In the genomic region with DNA sequence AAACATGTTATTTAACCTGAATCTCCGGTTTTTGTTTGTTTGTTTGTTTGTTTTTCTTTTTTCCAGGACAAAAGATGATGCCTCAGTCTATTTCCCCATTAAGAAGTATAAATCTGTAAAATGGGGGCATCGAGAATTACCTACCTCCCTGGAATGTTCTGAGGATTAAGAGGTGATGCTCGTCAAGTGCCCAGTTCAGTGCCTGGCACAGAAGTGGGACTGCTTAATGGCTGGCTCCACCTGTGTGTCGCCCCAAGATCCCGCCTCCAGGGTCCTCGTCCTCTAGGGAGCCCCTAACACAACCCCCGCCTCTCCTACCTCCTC, we compare ENCODE assay signal across 8 mouse cellular contexts. TPM values are rescaled to one million over a fixed set of nuclear protein-coding genes. Genes with fewer than 3 reads are reported as not detected.
DNase-seq lines count a peak whose midpoint lies in the region; ATAC-seq and TF ChIP-seq lines count a peak whose summit lies in the region.

No protein-coding gene starts in this region.

- H3K9me3 ChIP-seq in embryonic facial prominence, embryonic 15.5 days (replicated peaks) = no peaks in the 10 kb centered on the region
- H3K9me3 ChIP-seq in intestine, postnatal 0 days (ENCODE audit: control insufficient read depth) = no peaks in the 10 kb centered on the region
- no peaks in the 10 kb centered on the region for H3K9me3 ChIP-seq in neural tube, embryonic 13.5 days

- no peak for ATAC-seq in embryonic facial prominence, embryonic 15.5 days (ENCODE audit: insufficient number of reproducible peaks, low FRiP score, low TSS enrichment, low read depth)
- no peak for ATAC-seq in intestine, postnatal 0 days
- no peak for ATAC-seq in neural tube, embryonic 13.5 days (ENCODE audit: low read depth)

- WGBS in lung, adult 2 months = 5% methylated on average over 7 of the region's 7 CpGs
- WGBS in embryonic facial prominence, embryonic 15.5 days = 11% methylated on average over 7 of the region's 7 CpGs
- 5% methylated on average over 7 of the region's 7 CpGs for WGBS in intestine, postnatal 0 days
- WGBS in neural tube, embryonic 13.5 days = 12% methylated on average over 7 of the region's 7 CpGs

- peak overlapping the region; percentile 77 for H3K9ac ChIP-seq in embryonic facial prominence, embryonic 15.5 days
- peak overlapping the region; percentile 93 for H3K9ac ChIP-seq in intestine, postnatal 0 days (ENCODE audit: low read depth, low read length)
- peak overlapping the region; percentile 92 for H3K9ac ChIP-seq in neural tube, embryonic 13.5 days

- peak overlapping the region; percentile 93 for H3K27ac ChIP-seq in embryonic facial prominence, embryonic 15.5 days (replicated peaks)
- H3K27ac ChIP-seq in intestine, postnatal 0 days (ENCODE audit: low read depth, low read length) = peak overlapping the region; percentile 90
- peak overlapping the region; percentile 93 for H3K27ac ChIP-seq in neural tube, embryonic 13.5 days (replicated peaks)

- H3K4me2 ChIP-seq in embryonic facial prominence, embryonic 15.5 days (replicated peaks) = peak overlapping the region; percentile 78
- peak overlapping the region; percentile 84 for H3K4me2 ChIP-seq in intestine, postnatal 0 days (replicated peaks; ENCODE audit: low read depth)
- H3K4me2 ChIP-seq in neural tube, embryonic 13.5 days = peak overlapping the region; percentile 89

- peak; percentile 25; the same call in 1 of the 2 replicates for TF ChIP-seq POLR2A in lung, adult 2 months (IDR thresholded peaks at IDR 0.05; ENCODE audit: borderline replicate concordance, extremely low read depth, low read depth, low read length)

- intact Hi-C loops in left cerebral cortex, postnatal 14 days (cut with DNase I) = loop anchor here (5.0 kb wide), 1 partner anchor 35 kb away; a partner anchor contains a TSS

- no peak for TF ChIP-seq CTCF in lung, adult 2 months (IDR thresholded peaks at IDR 0.05; ENCODE audit: insufficient read depth, low read length)
- no peak; the same call in 1 of the 2 replicates for TF ChIP-seq CTCF in intestine, postnatal 0 days (IDR thresholded peaks at IDR 0.05; ENCODE audit: low read depth)

- peaks cover 54% of the 10 kb centered on the region for H3K36me3 ChIP-seq in embryonic facial prominence, embryonic 15.5 days
- peaks cover 55% of the 10 kb centered on the region for H3K36me3 ChIP-seq in intestine, postnatal 0 days (ENCODE audit: control insufficient read depth, insufficient read depth)
- peaks cover 60% of the 10 kb centered on the region for H3K36me3 ChIP-seq in neural tube, embryonic 13.5 days

- H3K27me3 ChIP-seq in embryonic facial prominence, embryonic 15.5 days = no peaks in the 10 kb centered on the region
- H3K27me3 ChIP-seq in intestine, postnatal 0 days (replicated peaks; ENCODE audit: control insufficient read depth, insufficient read depth, low read length) = no peaks in the 10 kb centered on the region
- no peaks in the 10 kb centered on the region for H3K27me3 ChIP-seq in neural tube, embryonic 13.5 days

- peak overlapping the region; percentile 89 for H3K4me3 ChIP-seq in lung, adult 2 months (replicated peaks; ENCODE audit: extremely low read depth, low read depth, low read length)
- H3K4me3 ChIP-seq in embryonic facial prominence, embryonic 15.5 days (replicated peaks) = peak overlapping the region; percentile 76
- H3K4me3 ChIP-seq in intestine, postnatal 0 days (ENCODE audit: low read depth, low read length) = peak overlapping the region; percentile 99
- H3K4me3 ChIP-seq in neural tube, embryonic 13.5 days = peak overlapping the region; percentile 81

- no peak for DNase-seq in lung, adult 2 months
- DNase-seq in lung, postnatal 10 days = no peak
- DNase-seq in ovary, postnatal 14 days (ENCODE audit: low spot score) = no peak
- no peak for DNase-seq in left cerebral cortex, postnatal 14 days (ENCODE audit: low spot score in 2 of 2)
- no peak for DNase-seq in frontal cortex, postnatal 36 days (ENCODE audit: low spot score in 2 of 2)

- peaks cover 9% of the 10 kb centered on the region for H3K4me1 ChIP-seq in lung, adult 2 months (ENCODE audit: control insufficient read depth, insufficient read depth, low read length)
- peaks cover 23% of the 10 kb centered on the region for H3K4me1 ChIP-seq in embryonic facial prominence, embryonic 15.5 days
- H3K4me1 ChIP-seq in intestine, postnatal 0 days (replicated peaks; ENCODE audit: control insufficient read depth, insufficient read depth, low read length) = no peaks in the 10 kb centered on the region
- peaks cover 27% of the 10 kb centered on the region for H3K4me1 ChIP-seq in neural tube, embryonic 13.5 days (replicated peaks)

RNA-seq across cellular contexts. Expression of a gene that starts 0.5 kb away (rescaled TPM):
- 25.7 and 26.9 TPM in 2 replicates for polyA plus RNA-seq in lung, adult 2 months (2012; rRNA removed)
- 51.0 and 54.2 TPM in 2 replicates for polyA plus RNA-seq in embryonic facial prominence, embryonic 15.5 days (2015; fragmentation: Nextera tagmentation; extraction: Ambion mirVana)
- 19.7 and 23.5 TPM in 2 replicates for polyA plus RNA-seq in intestine, postnatal 0 days (2015; fragmentation: Nextera tagmentation; extraction: Ambion mirVana)
- 63.8 and 64.5 TPM in 2 replicates for polyA plus RNA-seq in neural tube, embryonic 13.5 days (2015; fragmentation: Nextera tagmentation; extraction: Ambion mirVana)
- 10 to 100 TPM; 48.6 to 56.8 TPM for total RNA-seq in left cerebral cortex, postnatal 14 days (2021)

RNA-seq across cellular contexts. Expression of a gene that starts 0.8 kb away (rescaled TPM):
- 62.3 and 67.0 TPM in 2 replicates for polyA plus RNA-seq in lung, adult 2 months (2012; rRNA removed)
- polyA plus RNA-seq in embryonic facial prominence, embryonic 15.5 days (2015; fragmentation: Nextera tagmentation; extraction: Ambion mirVana) = 381 and 384 TPM in 2 replicates
- polyA plus RNA-seq in intestine, postnatal 0 days (2015; fragmentation: Nextera tagmentation; extraction: Ambion mirVana) = 409 and 418 TPM in 2 replicates
- polyA plus RNA-seq in neural tube, embryonic 13.5 days (2015; fragmentation: Nextera tagmentation; extraction: Ambion mirVana) = 375 and 421 TPM in 2 replicates
- total RNA-seq in left cerebral cortex, postnatal 14 days (2021) = 100 to 1,000 TPM; 285 to 296 TPM

RNA-seq across cellular contexts. Expression of a gene that starts 11.9 kb away (rescaled TPM):
- polyA plus RNA-seq in lung, adult 2 months (2012; rRNA removed) = 23.1 and 25.5 TPM in 2 replicates
- 7.7 and 10.7 TPM in 2 replicates for polyA plus RNA-seq in embryonic facial prominence, embryonic 15.5 days (2015; fragmentation: Nextera tagmentation; extraction: Ambion mirVana)
- 1.4 and 1.6 TPM in 2 replicates for polyA plus RNA-seq in intestine, postnatal 0 days (2015; fragmentation: Nextera tagmentation; extraction: Ambion mirVana)
- polyA plus RNA-seq in neural tube, embryonic 13.5 days (2015; fragmentation: Nextera tagmentation; extraction: Ambion mirVana) = 9.9 and 11.3 TPM in 2 replicates
- 1 to 10 TPM; 6.5 to 7.8 TPM for total RNA-seq in left cerebral cortex, postnatal 14 days (2021)

RNA-seq across cellular contexts. Expression of a gene that starts 33.4 kb away (rescaled TPM):
- polyA plus RNA-seq in lung, adult 2 months (2012; rRNA removed) = 69.2 and 84.4 TPM in 2 replicates
- polyA plus RNA-seq in embryonic facial prominence, embryonic 15.5 days (2015; fragmentation: Nextera tagmentation; extraction: Ambion mirVana) = 100 and 101 TPM in 2 replicates
- 35.9 and 37.0 TPM in 2 replicates for polyA plus RNA-seq in intestine, postnatal 0 days (2015; fragmentation: Nextera tagmentation; extraction: Ambion mirVana)
- 76.4 and 78.0 TPM in 2 replicates for polyA plus RNA-seq in neural tube, embryonic 13.5 days (2015; fragmentation: Nextera tagmentation; extraction: Ambion mirVana)
- 100 to 1,000 TPM; 102 to 109 TPM for total RNA-seq in left cerebral cortex, postnatal 14 days (2021)

RNA-seq across cellular contexts. Expression of a gene that starts 42.0 kb away (rescaled TPM):
- 43.1 and 44.9 TPM in 2 replicates for polyA plus RNA-seq in lung, adult 2 months (2012; rRNA removed)
- 16.7 and 19.7 TPM in 2 replicates for polyA plus RNA-seq in embryonic facial prominence, embryonic 15.5 days (2015; fragmentation: Nextera tagmentation; extraction: Ambion mirVana)
- 21.5 and 23.9 TPM in 2 replicates for polyA plus RNA-seq in intestine, postnatal 0 days (2015; fragmentation: Nextera tagmentation; extraction: Ambion mirVana)
- 19.2 and 19.7 TPM in 2 replicates for polyA plus RNA-seq in neural tube, embryonic 13.5 days (2015; fragmentation: Nextera tagmentation; extraction: Ambion mirVana)
- 10 to 100 TPM; 13.4 to 16.5 TPM for total RNA-seq in left cerebral cortex, postnatal 14 days (2021)
